Mouse (Mus musculus) lung, adult 2 months (tissue): ENCODE measurements around the gene Olfr9. TPM values are rescaled to one million over a fixed set of nuclear protein-coding genes. Genes with fewer than 3 reads are reported as not detected.
A peak's percentile ranks its signal among the peaks of the same experiment; 100 is the strongest.
"Not testable (repeated sequence)": the region's sequence is repeated elsewhere in the genome, so short reads cannot be mapped to it uniquely, and the experiment has no call there.

Source experiments
- DNase-seq: peaks from one replicate; pipeline ENCODE4 v3.0.0; 2022
- H3K4me1 ChIP-seq: fragments of 200-500 bp; 2 replicates; pipeline ENCODE4 v1.6.1; 2011; ENCODE audit warnings: low read length; ENCODE audit not compliant: control insufficient read depth, insufficient read depth
- H3K4me3 ChIP-seq: fragments of 200-500 bp; replicated peaks from 2 replicates; pipeline ENCODE3; 2011; ENCODE audit warnings: low read depth, mild to moderate bottlenecking, control low read depth, low read length; ENCODE audit errors: extremely low read depth
- CTCF ChIP-seq: fragments of 200-500 bp; IDR thresholded peaks from 2 replicates; pipeline ENCODE4 v1.5.1; 2011; ENCODE audit warnings: mild to moderate bottlenecking, low read length, control low read depth; ENCODE audit not compliant: insufficient read depth
- POLR2A ChIP-seq: fragments of 200-500 bp; IDR thresholded peaks from 2 replicates; pipeline ENCODE4 v1.6.1; 2011; ENCODE audit warnings: low read depth, mild to moderate bottlenecking, control low read depth, low read length, borderline replicate concordance; ENCODE audit errors: extremely low read depth
- WGBS: fragments of 180-500 bp; shearing (Covaris S2); methylation state at CpG from one replicate; pipeline ENCODE4 v1.1.7; 2018; 5-methylcytosine and 5-hydroxymethylcytosine counted together
- polyA plus RNA-seq: library from polyadenylated mRNA; depleted of rRNA; stranded (reverse); fragments of >200 nt; gene quantifications from 2 replicates; pipeline ENCODE4 v1.2.3, GENCODE M21; 2012; rRNA removed

The Olfr9 gene
- not detected in 2 replicates for polyA plus RNA-seq

GRCm38 (mm10) chr10:128989131-128989530 is at the start of gene Olfr9:
TSS of gene Olfr9 (plus strand) at chr10:128989431.
- DNase-seq, H3K4me1 ChIP-seq, H3K4me3 ChIP-seq: not testable (repeated sequence)
- WGBS, result 81% methylated on average over 1 of the region's 1 CpGs

- Histone ChIP-seq H3K4me1 (peaks cover 4% of the 10 kb centered on the region; the same call in 1 of the 2 replicates), H3K4me3 (no peak overlapping the region)
- no peak for DNase-seq
- WGBS, result 68% methylated on average over 10 of the region's 10 CpGs
- TF ChIP-seq CTCF (no peak), POLR2A (no peak)
Measured at GRCm38 (mm10) chr10:128940475-128941061, 48.7 kb upstream of the Olfr9 start.

GRCm38 (mm10) chr10:128945675-128946074 is 43.6 kb upstream of the Olfr9 start:
- no peaks in the 10 kb centered on the region for H3K4me1 ChIP-seq
- peak; percentile 49 for DNase-seq
- H3K4me3 ChIP-seq, result no peak overlapping the region
- WGBS, result 21% methylated on average over 3 of the region's 3 CpGs
- peak; percentile 68 for TF ChIP-seq CTCF
- TF ChIP-seq POLR2A, result no peak

GRCm38 (mm10) chr10:128947496-128947895 is 41.7 kb upstream of the Olfr9 start:
- Histone ChIP-seq H3K4me3 (no peak overlapping the region), H3K4me1 (no peaks in the 10 kb centered on the region)
- no peak for DNase-seq
- TF ChIP-seq CTCF, result no peak
- no peak for TF ChIP-seq POLR2A
- 86% methylated on average over 4 of the region's 4 CpGs for WGBS

- Histone ChIP-seq H3K4me1 (no peaks in the 10 kb centered on the region), H3K4me3 (no peak overlapping the region)
- 56% methylated on average over 16 of the region's 16 CpGs for WGBS
- TF ChIP-seq POLR2A, result no peak
- TF ChIP-seq CTCF, result no peak
- DNase-seq, result no peak
Measured at GRCm38 (mm10) chr10:128950208-128950887, 38.9 kb upstream of the Olfr9 start.

- 80% methylated on average over 10 of the region's 10 CpGs for WGBS
- no peak for TF ChIP-seq POLR2A
- no peak for TF ChIP-seq CTCF
- Histone ChIP-seq H3K4me3 (no peak overlapping the region), H3K4me1 (no peaks in the 10 kb centered on the region)
- no peak for DNase-seq
Measured at GRCm38 (mm10) chr10:128958340-128958739, 30.9 kb upstream of the Olfr9 start.

GRCm38 (mm10) chr10:128960142-128960541 is 29.1 kb upstream of the Olfr9 start:
- WGBS, result 78% methylated on average over 4 of the region's 4 CpGs
- no peak for DNase-seq
- Histone ChIP-seq H3K4me3 (no peak overlapping the region), H3K4me1 (no peaks in the 10 kb centered on the region)
- no peak for TF ChIP-seq CTCF

GRCm38 (mm10) chr10:128960590-128961584 is 28.3 kb upstream of the Olfr9 start, which contains the start of gene Mettl7b:
TSS of gene Mettl7b (minus strand) at chr10:128960988.
- DNase-seq, result no peak
- TF ChIP-seq CTCF (no peak), POLR2A (no peak)
- H3K4me1 ChIP-seq, result no peaks in the 10 kb centered on the region
- 73% methylated on average over 12 of the region's 12 CpGs for WGBS
- H3K4me3 ChIP-seq, result no peak within 1 kb of the TSS

GRCm38 (mm10) chr10:128964961-128965360 is 24.3 kb upstream of the Olfr9 start:
- DNase-seq, result no peak
- Histone ChIP-seq H3K4me3 (no peak overlapping the region), H3K4me1 (peaks cover 3% of the 10 kb centered on the region; the same call in 1 of the 2 replicates)
- TF ChIP-seq POLR2A (no peak), CTCF (no peak)
- 63% methylated on average over 2 of the region's 2 CpGs for WGBS
